Mouse (Mus musculus): ENCODE results near the gene Nudt4.
"Not testable (repeated sequence)": the region's sequence is repeated elsewhere in the genome, so short reads cannot be mapped to it uniquely, and the experiment has no call there.

Gene Nudt4

DNA sequence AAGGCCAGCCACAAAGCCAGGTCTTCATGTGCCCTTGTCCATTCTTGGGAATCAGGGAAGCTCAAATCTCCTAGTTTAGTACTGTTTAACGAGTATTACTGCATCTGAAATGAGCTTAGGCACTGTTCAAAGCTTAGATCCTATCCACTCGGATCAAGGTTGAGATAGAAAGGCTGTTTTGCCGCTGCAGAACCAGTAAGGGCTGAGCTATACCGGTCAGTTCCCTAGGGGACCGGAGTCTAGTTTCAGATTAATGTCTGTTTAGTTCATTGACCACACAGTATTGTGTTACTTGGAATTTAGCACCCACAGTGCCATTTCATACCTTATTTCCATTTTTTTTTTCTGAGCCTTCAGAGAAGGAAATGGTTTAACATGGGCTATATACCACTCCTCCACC is 3.6 kb upstream of the Nudt4 start:
- DNase-seq (ENCODE audit: low spot score), result no peak

DNA sequence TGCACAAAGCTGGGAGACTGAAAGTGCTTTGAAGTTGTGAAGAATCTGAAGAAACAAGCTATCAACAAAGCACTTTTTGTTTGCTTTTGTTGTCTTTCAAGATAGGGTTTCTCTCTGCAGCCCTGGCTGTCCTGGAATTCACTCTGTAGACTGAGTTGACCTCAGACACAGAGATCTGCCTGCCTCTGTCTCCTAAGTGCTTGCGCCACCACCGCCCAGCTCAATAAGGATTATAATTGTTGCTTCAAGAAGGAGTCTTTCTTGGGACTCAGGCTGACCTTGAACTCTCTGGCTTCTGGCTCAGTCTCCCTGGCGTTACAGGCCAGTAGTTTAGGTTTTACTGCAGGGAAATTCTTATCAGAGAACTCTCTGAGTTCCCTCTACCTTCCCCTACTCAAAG is 2.8 kb upstream of the Nudt4 start:
- no peak for DNase-seq (ENCODE audit: low spot score)

DNA sequence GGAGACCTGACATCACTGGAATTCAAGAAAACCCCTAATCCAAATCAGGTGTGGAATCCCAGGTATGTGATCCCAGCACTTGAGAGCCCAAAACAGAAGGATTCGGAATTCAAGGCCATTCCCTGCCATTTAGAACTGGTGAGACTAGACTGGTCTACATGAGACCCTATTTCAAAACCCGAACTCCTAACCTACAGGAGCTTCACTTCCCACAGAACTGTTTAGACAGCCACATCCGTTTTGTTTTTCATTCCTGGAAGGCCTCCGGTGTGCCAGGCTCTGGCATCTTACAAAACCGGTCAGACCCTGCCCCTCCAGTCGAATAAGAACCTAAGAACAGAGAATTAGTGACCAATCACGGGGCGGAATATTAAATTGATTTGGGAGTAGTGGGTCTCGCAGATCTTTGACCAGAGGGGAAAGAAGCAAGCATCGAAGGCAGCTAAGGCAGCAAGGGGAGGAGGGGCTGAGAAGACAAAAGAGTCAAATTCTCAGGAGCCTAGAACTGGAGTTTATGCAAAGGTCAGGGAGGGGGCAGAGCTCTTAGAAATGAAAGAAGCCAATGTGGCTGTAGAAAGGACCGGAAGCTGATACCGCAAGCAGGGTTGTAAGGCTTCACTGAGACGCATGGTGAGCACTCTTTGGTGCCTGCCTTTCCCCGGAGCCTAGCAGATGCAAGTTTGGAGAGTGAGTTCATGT is 1.4 kb upstream of the Nudt4 start:
- no peak for DNase-seq (ENCODE audit: low spot score)

DNA sequence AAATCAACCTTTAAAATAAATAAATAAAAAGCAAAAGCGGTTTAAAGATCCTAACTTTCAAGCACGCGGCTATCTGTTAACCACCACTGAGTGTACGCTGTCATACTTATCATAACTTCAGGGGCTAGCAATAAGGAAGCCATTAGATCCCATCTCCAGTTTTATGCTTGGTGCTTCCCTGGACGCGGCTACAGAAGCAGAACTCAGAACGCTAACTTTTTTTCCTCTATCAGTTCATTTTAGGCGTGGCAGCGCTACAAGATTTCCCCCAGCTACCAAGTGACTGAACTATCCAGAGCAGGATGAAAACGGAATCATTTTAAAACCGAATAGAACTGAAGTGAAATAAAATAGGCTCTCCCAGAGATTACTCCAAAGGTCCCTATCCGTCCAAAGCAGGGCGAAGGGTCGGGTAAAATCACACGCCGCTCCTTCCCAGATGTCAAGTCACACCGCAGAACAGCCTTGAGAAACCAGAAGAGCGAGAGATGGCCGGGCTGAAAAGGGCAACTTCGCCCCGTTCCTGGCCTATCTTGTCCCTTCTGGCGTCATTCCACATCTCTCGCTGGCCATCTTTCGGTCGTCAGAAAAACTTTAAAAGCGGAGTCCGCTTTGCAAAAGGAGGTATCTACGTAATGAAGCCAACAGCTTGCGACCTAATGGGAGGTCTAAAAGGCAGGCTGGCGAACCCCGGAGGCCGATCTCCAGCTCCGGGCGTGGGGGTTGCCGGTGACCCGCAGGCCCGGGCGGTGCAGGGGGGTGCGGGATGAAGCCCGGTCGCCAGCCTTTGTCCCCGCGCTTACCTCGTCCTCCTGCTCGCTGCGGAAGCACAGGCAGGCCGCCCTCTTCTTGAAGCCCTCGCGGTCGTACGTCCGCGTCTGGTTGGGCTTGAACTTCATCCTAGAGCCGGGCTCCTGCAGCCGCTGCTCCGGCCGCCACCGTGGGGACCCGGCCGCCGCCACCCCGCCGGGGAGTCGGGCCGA is 796 bp downstream of the Nudt4 start:
- no peak for DNase-seq (ENCODE audit: low spot score)

DNA sequence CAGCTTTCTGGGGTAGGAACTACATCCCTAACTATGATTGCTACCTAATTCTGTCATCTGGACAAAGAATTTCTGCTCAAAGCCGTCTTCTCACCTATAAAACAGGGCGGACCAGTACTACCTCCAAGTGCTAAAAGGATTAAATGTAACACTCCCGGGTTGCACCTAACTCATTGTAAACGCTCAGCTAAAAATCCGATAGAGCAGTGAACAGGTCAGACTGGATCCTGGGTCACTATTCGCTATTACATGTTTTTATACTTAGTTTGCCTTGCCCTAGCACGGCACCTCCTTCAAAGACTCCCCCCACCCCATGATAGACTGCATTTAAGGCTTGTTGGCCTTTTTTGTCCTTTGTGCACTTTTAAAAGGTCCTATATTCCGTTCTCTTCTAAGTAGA is 1.6 kb downstream of the Nudt4 start:
- DNase-seq (ENCODE audit: low spot score), result no peak

DNA sequence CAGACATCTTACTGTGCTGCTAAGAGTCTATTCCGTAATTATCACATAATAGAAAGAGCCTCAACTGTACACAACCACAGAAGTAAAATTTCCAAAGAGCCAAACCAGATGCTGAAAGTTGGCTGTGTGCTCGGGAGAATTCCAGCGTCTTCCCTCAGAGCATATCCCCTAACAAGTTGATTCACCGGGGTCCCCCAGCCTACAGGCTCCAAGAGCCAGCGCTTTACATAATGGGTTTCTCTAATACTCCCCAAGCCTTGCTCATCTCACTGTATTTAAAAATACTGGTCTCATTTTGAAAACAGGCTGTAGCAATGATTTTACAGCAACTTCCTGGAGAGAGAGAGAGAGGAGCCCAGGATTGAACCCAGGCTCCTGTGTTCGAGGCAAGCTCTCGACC is 2.3 kb downstream of the Nudt4 start:
- DNase-seq (ENCODE audit: low spot score), result no peak

DNA sequence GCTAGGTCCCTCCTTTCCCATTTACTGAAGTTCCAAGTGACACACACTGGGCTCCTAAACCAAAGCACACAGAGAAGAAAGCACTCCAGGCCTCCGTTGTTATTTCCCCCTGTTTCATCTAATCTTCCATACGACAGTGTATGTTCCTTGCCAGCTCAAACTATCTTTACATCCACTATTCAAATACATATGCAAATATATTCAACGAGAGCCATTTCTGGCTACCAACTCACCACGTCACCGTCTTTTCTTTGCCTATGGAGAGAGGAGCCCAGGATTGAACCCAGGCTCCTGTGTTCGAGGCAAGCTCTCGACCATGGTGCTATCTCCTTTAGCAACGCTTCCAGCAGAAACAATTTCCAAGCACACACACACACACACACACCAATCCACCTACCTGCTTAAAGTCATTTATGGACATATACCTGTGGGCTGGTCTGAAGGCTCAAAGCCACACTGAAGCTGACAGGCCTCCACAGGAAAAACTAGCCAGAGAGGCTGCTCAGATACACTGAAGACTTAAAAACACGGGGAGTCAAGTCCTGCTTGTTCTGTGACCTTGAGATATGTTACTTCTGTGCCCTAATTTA is 3.5 kb downstream of the Nudt4 start:
- no peak for DNase-seq (ENCODE audit: low spot score)

DNA sequence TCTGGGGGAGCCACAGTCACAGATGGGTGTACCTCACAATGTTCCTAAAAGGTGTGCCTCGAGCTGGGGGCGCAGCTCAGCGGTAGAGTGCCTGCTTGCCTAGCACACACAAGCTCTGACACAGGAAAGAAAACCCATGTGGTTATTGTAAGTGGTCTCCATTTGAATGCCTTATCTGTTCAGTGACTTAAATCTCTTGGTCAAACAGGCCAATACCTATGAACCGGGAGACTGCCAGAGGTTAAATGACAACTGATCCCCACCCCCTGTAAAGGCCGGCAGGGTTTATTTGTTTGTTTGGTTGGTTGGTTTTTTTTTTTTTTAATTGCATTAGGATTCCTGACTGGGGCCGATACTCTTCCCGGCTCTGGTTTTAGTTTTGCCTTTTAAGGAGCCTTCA is 4.5 kb downstream of the Nudt4 start:
- no peak for DNase-seq (ENCODE audit: low spot score)

DNA sequence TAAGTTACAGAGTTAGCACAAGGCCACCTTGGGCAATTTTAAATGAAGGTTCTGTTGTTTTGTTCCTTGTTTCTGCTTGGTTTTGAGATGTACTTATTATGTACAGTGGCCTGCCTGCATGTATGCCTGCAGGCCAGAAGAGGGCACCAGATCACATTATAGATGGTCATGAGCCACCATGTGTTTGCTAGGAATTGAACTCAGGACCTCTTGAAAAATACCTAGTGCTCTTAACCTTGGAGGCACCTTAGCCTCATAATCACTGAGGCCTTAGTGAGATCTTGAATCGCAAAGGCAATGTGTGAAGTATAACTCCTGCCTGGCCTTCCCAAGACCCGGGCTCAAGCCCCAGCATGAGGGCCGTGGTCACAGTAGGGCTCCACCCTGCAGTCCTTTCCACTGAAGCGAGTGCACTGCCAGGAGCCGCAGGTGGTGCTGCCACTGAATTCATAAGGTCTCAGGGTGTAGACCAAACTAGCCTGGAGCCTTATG is 6.6 kb downstream of the Nudt4 start:
- DNase-seq (ENCODE audit: low spot score), result no peak

DNA sequence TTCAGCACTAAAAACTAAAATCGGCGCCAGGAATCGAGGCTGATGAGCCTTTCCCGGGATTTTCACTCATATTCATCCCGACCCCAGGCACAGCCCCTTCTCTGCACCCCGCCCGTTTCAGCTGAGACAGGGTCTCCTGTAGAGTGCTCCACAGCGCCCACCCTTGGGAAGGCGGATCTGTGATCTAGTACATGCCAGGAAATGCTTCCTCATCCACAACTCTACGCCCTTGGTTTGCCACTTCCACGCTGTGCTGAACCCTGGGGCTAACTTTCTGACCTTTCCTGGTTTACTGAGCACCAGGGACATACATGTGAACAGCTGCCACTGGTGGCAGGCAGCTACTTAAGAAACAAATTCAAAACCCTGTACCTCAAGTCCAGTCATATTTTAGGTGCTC is 8.1 kb downstream of the Nudt4 start:
- DNase-seq (ENCODE audit: low spot score), result no peak

DNA sequence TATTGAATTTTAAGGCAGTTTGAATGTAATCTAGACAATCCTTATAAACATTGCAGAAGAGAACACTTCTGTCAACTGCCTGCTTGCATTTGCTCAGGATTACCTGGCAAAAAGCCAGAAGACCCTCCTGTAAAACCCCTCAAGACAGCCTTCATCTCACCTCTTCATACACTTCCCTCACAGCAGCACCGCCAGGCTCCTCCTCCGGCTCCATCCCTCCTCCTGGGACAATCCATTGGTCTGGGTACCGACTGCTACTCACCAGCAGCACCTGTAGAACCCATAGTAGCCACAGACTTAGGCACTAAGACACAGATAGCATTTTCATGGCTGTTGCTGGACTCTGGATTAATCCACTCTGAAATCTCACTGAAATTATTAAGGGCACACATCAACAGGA is 11.6 kb downstream of the Nudt4 start:
- no peak for DNase-seq (ENCODE audit: low spot score)

DNA sequence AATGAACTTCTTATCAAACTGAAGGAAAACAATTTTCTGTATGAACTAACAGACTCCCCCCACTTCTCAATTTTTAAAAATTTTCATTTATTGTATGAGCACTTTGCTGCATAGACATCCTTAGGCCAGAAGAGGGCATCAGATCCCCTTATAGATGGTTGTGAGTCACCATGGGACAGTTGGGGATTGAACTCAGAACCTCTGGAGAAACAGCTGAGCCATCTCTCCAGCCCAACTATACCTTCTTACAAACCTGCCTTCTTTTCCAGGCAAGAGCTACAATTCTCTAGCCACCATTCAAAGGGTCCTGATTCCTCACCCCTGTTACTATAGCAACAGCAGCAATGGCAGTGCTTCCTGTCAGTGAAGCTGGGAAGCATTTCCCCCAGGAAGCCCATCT is 12.2 kb downstream of the Nudt4 start:
- DNase-seq (ENCODE audit: low spot score), result no peak

DNA sequence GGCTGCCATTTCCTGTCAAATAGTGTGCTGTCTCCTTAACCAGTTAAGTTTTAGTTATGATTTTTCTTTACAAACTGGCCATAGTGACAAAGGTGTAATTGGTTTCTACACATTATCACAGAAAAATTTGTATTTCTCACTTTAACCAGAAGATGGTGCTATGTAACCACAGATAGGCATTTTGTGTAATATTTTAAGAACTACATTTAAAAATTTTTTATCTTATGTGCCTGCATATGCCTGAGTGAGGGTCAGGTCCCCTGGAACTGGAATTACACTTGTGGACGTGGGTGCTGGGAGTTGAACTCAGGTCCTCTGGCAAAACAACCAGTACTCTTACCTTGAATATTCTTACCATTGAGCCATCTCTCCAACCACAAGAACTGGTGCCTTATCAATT is 13.4 kb downstream of the Nudt4 start:
- no peak for DNase-seq (ENCODE audit: low spot score)

DNA sequence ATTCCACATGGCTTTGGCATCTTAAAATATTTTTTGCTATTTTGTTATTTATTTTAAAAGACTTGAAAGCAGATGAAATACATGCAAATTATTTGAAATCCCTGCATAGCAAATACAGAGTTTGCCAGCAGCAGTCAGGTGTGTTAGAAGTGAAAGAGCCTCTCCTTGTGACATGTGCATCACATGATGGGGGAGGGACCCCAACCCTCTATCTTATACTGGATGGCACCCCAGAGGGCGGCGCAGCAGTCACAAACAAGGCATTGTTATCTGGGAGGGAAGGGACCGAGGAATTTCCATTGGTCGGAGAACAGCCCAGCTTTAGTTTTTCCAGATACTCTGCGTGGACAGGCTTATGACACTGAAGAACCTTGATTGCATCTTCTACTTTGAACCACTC is 14.9 kb downstream of the Nudt4 start:
- DNase-seq (ENCODE audit: low spot score), result not testable (repeated sequence)

DNA sequence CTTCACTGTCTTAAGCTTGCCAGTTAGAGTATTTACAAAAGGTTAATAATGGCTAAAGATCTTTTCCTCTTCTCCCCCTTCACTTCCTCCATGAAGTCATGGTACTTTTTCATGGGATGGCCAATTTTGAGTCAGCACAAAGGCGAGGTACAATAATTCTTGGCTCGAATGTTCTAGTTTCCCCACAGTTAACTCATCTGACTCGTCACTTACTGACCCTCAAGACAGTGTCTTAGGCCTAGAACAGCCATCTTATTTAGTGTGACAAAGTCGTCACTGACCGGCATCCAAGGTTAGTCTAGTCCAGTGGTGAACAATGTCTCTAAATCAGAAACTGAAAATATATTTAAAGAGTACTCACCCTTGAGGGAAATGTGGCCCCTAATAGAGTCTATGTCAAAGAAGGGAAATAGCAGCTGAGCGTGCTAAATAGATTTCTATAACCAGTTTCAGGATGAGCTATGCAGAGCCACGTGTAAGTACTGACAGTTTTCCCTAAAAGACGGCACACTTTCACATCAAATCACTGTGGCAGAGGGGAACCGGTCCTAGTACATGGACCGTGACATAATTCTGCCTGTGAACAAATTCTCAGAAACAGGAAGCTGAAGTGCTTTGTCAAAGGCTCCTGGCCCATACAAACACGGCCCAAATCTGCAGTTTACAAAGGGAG is 15.7 kb downstream of the Nudt4 start:
- DNase-seq (ENCODE audit: low spot score), result no peak

DNA sequence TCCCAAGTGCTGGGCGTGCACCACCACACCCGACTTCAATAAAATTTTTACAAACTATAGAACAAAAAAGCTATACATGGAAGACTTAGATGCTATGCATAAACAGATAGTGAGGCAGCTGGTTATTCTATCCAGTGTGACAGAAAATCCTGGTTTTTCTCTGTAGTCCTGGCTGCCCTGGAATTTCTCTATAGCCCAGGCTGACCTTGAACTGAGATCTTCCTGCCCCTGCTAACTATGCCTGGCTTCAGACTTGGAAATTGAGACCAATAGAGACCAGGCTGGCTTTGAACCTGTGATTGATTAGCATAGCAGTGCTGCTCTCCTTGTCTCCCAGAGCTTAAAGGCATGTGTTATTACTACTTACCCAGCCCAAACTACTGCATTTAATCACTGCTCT is 17.8 kb downstream of the Nudt4 start:
- DNase-seq (ENCODE audit: low spot score), result no peak

DNA sequence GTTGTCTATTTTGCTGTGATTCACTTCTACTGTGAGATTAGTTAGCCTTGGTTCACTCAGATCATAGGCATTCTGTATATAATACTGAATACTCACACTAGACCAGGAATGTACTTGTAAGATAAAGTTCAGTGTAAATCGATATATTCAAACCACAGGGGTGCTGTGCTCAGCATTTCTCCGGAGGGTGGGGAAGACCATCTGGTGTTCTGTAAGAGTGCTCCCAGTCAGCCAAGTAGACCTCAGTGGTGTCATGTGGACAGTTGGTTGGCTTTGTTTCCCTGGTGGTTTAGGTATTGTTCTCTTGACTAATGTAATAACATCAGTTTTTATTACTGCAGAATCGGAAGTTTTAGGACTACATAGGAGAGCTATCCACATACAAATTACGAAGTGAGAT is 18.9 kb downstream of the Nudt4 start:
- no peak for DNase-seq (ENCODE audit: low spot score)

DNA sequence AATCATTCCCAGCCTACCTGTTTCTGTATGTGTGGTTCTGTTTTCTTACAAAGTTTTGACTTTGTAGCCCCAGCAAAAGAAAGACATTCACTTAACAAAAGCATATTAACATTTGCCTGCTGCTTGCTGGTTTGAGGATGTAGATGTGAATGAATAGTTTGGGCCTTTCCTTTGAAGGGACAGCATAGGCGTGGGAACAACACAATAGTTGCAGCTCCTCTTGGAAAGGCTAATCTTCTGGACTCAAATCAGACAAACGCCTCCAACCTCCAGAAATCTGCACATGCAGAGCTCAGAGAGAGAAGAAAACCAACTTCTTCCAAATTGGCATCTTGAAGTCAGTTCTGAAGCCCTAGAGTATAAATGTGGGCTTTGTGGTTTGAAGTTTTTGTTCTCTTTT is 19.3 kb downstream of the Nudt4 start:
- no peak for DNase-seq (ENCODE audit: low spot score)

DNA sequence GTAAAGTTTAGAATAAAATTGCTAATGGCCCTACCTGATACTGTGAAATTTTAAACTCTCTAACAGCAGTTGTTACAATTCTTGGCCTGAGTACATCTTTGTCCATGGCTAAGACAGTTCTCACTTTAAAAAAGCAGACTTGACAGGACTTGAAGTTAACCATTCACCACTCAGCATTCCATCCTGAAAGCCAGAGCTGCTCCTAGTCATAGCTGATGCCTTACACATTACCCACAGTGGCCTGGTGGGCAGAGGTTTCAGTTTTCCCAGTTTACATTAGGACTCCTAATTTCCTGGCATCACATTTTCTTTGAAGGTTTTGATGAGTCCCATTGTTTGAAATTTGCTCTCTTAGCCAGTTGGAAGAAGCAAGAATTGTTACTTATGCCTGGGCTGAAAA is 19.9 kb downstream of the Nudt4 start:
- no peak for DNase-seq (ENCODE audit: low spot score)

DNA sequence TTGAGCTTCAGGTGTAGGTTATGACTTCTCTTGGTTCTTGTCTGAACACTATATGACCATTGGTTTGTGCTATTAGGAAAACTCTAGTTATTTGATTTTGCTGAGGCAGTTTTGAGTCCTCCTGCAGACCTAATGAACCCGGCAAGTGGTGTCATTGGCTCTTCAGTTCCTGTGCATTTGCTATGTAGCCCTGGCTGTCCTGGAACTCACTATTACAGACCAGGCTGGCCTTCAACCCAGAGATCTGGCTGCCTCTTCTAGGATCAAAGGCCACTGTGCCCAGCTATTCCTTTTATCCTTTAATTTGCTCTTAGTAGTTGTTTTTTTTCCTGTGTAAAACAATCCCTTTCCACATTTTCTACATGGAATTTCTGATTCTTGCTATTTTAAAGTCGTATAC is 20.6 kb downstream of the Nudt4 start:
- no peak for DNase-seq (ENCODE audit: low spot score)

DNA sequence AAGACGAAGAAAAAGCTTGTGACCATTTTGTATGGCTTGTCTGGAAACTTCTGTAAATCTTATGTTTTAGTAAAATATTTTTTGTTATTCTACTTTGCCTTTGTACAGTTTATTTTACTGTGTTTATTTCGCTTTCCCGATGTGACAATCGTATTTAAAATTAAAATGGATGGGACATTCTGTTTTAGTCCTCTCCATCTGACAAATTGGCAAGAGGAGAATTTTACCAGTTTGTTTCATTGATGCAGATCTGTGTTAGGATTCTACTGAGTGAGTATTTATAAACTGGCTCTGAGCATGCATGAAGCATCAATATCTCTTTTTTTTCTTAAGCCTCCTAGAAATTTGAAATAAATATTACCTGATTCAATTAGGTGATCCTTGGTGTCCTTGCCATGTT is 21.0 kb downstream of the Nudt4 start:
- DNase-seq (ENCODE audit: low spot score), result no peak

DNA sequence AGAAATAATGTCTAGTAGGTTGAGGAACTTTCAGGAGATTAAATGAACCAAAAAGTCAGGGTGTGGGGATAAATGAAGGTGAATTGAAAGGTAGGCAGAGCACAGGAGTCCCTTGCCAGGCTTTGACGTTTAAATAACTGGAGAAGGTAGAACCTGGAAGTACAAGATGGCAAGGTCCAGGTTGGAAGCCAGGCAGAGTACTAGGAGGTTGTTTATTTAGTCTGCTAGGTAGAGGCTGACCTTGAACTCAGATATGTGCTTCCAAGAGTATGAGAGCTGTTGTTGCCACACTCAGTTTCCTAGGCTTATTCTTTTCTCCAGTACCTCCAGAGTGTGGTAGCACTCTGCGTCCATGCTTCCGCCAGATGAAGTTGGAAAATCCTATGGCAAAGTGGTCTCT is 24.1 kb downstream of the Nudt4 start:
- no peak for DNase-seq (ENCODE audit: low spot score)
